Mouse (Mus musculus): ENCODE data around the gene Snapc1. TPM values are rescaled to one million over a fixed set of nuclear protein-coding genes. Genes with fewer than 3 reads are reported as not detected.

Snapc1 gene
- polyA plus RNA-seq, 1 experiment: 7.7 TPM

- WGBS: 94% methylated on average over 7 of the region's 7 CpGs
Observed at GRCm38 (mm10) chr12:73986299-73986698, 22.0 kb downstream of the Snapc1 start.

GRCm38 (mm10) chr12:73988393-73989008 lies 24.2 kb downstream of the Snapc1 start:
- Histone ChIP-seq H3K27ac (ENCODE audit: insufficient read depth, low read length) (no peak overlapping the region), H3K4me3 (ENCODE audit: extremely low read depth, insufficient read depth, insufficient read length) (no peak overlapping the region), H3K4me1 (ENCODE audit: control insufficient read depth, insufficient read depth, insufficient read length) (no peaks in the 10 kb centered on the region), H3K36me3 (ENCODE audit: control insufficient read depth, insufficient read depth, low read length) (peaks cover 13% of the 10 kb centered on the region), H3K27me3 (ENCODE audit: control insufficient read depth, insufficient read depth, low read length) (no peaks in the 10 kb centered on the region)
- WGBS: 84% methylated on average over 4 of the region's 4 CpGs
- TF ChIP-seq CTCF (IDR thresholded peaks at IDR 0.05; ENCODE audit: extremely low read depth, insufficient read depth, insufficient read length, insufficient replicate concordance) (no peak), POLR2A (IDR thresholded peaks at IDR 0.05; ENCODE audit: low read depth, low read length) (no peak)
- no peak for DNase-seq (ENCODE audit: low read depth in 1 of 2, low spot score in 2 of 2)

More at GRCm38 (mm10) chr12:73986299-73986698, 22.0 kb downstream of the Snapc1 start:
- H3K27me3 ChIP-seq (ENCODE audit: control insufficient read depth, insufficient read depth, low read length): no peaks in the 10 kb centered on the region
- no peak overlapping the region for H3K4me3 ChIP-seq (ENCODE audit: extremely low read depth, insufficient read depth, insufficient read length)
- no peak for DNase-seq (ENCODE audit: low read depth in 1 of 2, low spot score in 2 of 2)
- H3K27ac ChIP-seq (ENCODE audit: insufficient read depth, low read length): no peak overlapping the region
- peaks cover 23% of the 10 kb centered on the region for H3K36me3 ChIP-seq (ENCODE audit: control insufficient read depth, insufficient read depth, low read length)
- TF ChIP-seq POLR2A (IDR thresholded peaks at IDR 0.05; ENCODE audit: low read depth, low read length) (no peak), CTCF (IDR thresholded peaks at IDR 0.05; ENCODE audit: extremely low read depth, insufficient read depth, insufficient read length, insufficient replicate concordance) (no peak)
- H3K4me1 ChIP-seq (ENCODE audit: control insufficient read depth, insufficient read depth, insufficient read length): no peaks in the 10 kb centered on the region

GRCm38 (mm10) chr12:73989594-73989993 lies 25.3 kb downstream of the Snapc1 start:
- peak; percentile 12 to 62 for DNase-seq (ENCODE audit: low read depth in 1 of 2, low spot score in 2 of 2)
- Histone ChIP-seq H3K27me3 (ENCODE audit: control insufficient read depth, insufficient read depth, low read length) (no peaks in the 10 kb centered on the region), H3K36me3 (ENCODE audit: control insufficient read depth, insufficient read depth, low read length) (peaks cover 11% of the 10 kb centered on the region), H3K4me1 (ENCODE audit: control insufficient read depth, insufficient read depth, insufficient read length) (no peaks in the 10 kb centered on the region), H3K4me3 (ENCODE audit: extremely low read depth, insufficient read depth, insufficient read length) (no peak overlapping the region), H3K27ac (ENCODE audit: insufficient read depth, low read length) (no peak overlapping the region)
- TF ChIP-seq CTCF (IDR thresholded peaks at IDR 0.05; ENCODE audit: extremely low read depth, insufficient read depth, insufficient read length, insufficient replicate concordance) (peak; percentile 49; the same call in 1 of the 2 replicates), POLR2A (IDR thresholded peaks at IDR 0.05; ENCODE audit: low read depth, low read length) (no peak)

- Histone ChIP-seq H3K4me1 (ENCODE audit: control insufficient read depth, insufficient read depth, insufficient read length) (no peaks in the 10 kb centered on the region), H3K36me3 (ENCODE audit: control insufficient read depth, insufficient read depth, low read length) (no peaks in the 10 kb centered on the region), H3K4me3 (ENCODE audit: extremely low read depth, insufficient read depth, insufficient read length) (no peak overlapping the region), H3K27me3 (ENCODE audit: control insufficient read depth, insufficient read depth, low read length) (peaks cover 5% of the 10 kb centered on the region), H3K27ac (ENCODE audit: insufficient read depth, low read length) (no peak overlapping the region)
- WGBS: 72% methylated on average over 12 of the region's 12 CpGs
- TF ChIP-seq CTCF (IDR thresholded peaks at IDR 0.05; ENCODE audit: extremely low read depth, insufficient read depth, insufficient read length, insufficient replicate concordance) (no peak), POLR2A (IDR thresholded peaks at IDR 0.05; ENCODE audit: low read depth, low read length) (no peak)
- no peak for DNase-seq (ENCODE audit: low read depth in 1 of 2, low spot score in 2 of 2)
Observed at GRCm38 (mm10) chr12:73996906-73997296, 32.6 kb downstream of the Snapc1 start.

- no peaks in the 10 kb centered on the region for H3K36me3 ChIP-seq (ENCODE audit: control insufficient read depth, insufficient read depth, low read length)
- no peak within 1 kb of the TSS for H3K27ac ChIP-seq (ENCODE audit: insufficient read depth, low read length)
- 5% methylated on average over 55 of the region's 67 CpGs for WGBS
- H3K4me3 ChIP-seq (ENCODE audit: extremely low read depth, insufficient read depth, insufficient read length): no peak within 1 kb of the TSS
- TF ChIP-seq CTCF (IDR thresholded peaks at IDR 0.05; ENCODE audit: extremely low read depth, insufficient read depth, insufficient read length, insufficient replicate concordance) (no peak), POLR2A (IDR thresholded peaks at IDR 0.05; ENCODE audit: low read depth, low read length) (no peak)
- DNase-seq (ENCODE audit: low read depth in 1 of 2, low spot score in 2 of 2): no peak
- H3K4me1 ChIP-seq (ENCODE audit: control insufficient read depth, insufficient read depth, insufficient read length): no peaks in the 10 kb centered on the region
- H3K27me3 ChIP-seq (ENCODE audit: control insufficient read depth, insufficient read depth, low read length): peaks cover 5% of the 10 kb centered on the region
Observed at GRCm38 (mm10) chr12:73997297-73998127, 33.2 kb downstream of the Snapc1 start, which contains the start of gene Syt16. Syt16 (plus strand) TSS chr12:73997661.

GRCm38 (mm10) chr12:73998128-73998456 lies 33.8 kb downstream of the Snapc1 start:
- Histone ChIP-seq H3K27ac (ENCODE audit: insufficient read depth, low read length) (no peak overlapping the region), H3K36me3 (ENCODE audit: control insufficient read depth, insufficient read depth, low read length) (no peaks in the 10 kb centered on the region), H3K4me3 (ENCODE audit: extremely low read depth, insufficient read depth, insufficient read length) (no peak overlapping the region), H3K27me3 (ENCODE audit: control insufficient read depth, insufficient read depth, low read length) (peaks cover 5% of the 10 kb centered on the region), H3K4me1 (ENCODE audit: control insufficient read depth, insufficient read depth, insufficient read length) (no peaks in the 10 kb centered on the region)
- no peak for DNase-seq (ENCODE audit: low read depth in 1 of 2, low spot score in 2 of 2)
- TF ChIP-seq CTCF (IDR thresholded peaks at IDR 0.05; ENCODE audit: extremely low read depth, insufficient read depth, insufficient read length, insufficient replicate concordance) (no peak), POLR2A (IDR thresholded peaks at IDR 0.05; ENCODE audit: low read depth, low read length) (no peak)
- WGBS: 35% methylated on average over 5 of the region's 5 CpGs

GRCm38 (mm10) chr12:74002449-74002848 lies 38.2 kb downstream of the Snapc1 start:
- DNase-seq (ENCODE audit: low read depth in 1 of 2, low spot score in 2 of 2): no peak
- Histone ChIP-seq H3K4me3 (ENCODE audit: extremely low read depth, insufficient read depth, insufficient read length) (no peak overlapping the region), H3K36me3 (ENCODE audit: control insufficient read depth, insufficient read depth, low read length) (no peaks in the 10 kb centered on the region), H3K27me3 (ENCODE audit: control insufficient read depth, insufficient read depth, low read length) (peaks cover 4% of the 10 kb centered on the region), H3K27ac (ENCODE audit: insufficient read depth, low read length) (no peak overlapping the region), H3K4me1 (ENCODE audit: control insufficient read depth, insufficient read depth, insufficient read length) (no peaks in the 10 kb centered on the region)
- TF ChIP-seq CTCF (IDR thresholded peaks at IDR 0.05; ENCODE audit: extremely low read depth, insufficient read depth, insufficient read length, insufficient replicate concordance): no peak
- no peak for TF ChIP-seq POLR2A (IDR thresholded peaks at IDR 0.05; ENCODE audit: low read depth, low read length)
- 68% methylated on average over 9 of the region's 9 CpGs for WGBS

Data from spleen, adult 2 months (tissue).